Mouse (Mus musculus): ENCODE measurements around the gene Kdm5d.

The Kdm5d gene

GRCm38 (mm10) chrY:897393-898227 is at the start of gene Kdm5d:
TSS of gene Kdm5d (plus strand) at chrY:897788.
- peak; percentile 50 for DNase-seq

DNA sequence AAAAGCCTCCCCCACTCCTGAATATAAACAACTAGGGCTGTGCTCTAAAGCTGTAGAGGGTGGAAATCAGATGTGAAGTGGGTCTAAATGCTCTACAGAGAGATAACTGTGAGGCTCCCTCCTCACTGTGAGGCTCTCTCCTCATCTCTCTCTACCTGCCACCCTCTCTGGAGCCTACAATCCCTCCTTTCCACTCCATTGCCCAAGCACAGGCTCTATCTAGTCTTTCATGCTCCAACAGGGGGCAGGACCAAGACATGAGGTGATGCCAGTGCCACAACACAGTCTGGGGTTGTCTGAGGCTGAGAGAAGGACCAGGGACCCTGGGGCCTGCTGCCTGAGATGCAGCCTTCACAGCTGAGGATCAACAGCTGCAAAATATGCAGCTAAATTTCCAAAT is 25.2 kb upstream of the Kdm5d start:
- DNase-seq: no peak

GRCm38 (mm10) chrY:872855-873549 is 24.6 kb upstream of the Kdm5d start:
- DNase-seq: no peak

Measured in cerebellum, adult 9-11 months (tissue).